Mouse (Mus musculus): ENCODE results near the gene Clk2.

The Clk2 gene

GRCm38 (mm10) chr3:89164506-89165267, at the start of gene Clk2:
TSS of gene Clk2 (plus strand) at chr3:89164795.
- in situ Hi-C loops (cut with MboI; ENCODE audit: low pct_unique_long_range_greater_than_20kb in 1 of 2, low sequenced_read_pairs in 2 of 2, unreplicated experiment in 1 of 2) = no loop called here

DNA sequence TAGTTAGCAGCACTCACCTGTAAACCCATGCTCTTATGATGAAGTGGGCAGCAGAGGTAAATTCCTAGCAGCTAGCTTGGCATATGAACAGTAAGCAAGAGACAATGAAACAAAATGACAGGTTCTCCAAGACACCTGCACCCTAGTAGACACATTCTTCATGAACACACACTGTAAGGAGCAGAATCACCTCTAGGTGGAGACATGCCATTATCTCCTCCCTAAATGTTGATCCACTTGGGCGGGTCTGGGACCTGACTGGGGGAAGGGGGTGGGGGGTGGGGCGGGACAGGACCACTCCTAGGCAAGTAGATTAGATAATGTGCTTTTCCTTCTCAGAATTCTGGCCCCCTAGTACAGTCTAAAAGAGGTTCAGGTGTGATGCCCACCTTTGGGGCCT, 49.1 kb upstream of the Clk2 start:
- in situ Hi-C loops (cut with MboI; ENCODE audit: low pct_unique_long_range_greater_than_20kb in 1 of 2, low sequenced_read_pairs in 2 of 2, unreplicated experiment in 1 of 2) = no loop called here

GRCm38 (mm10) chr3:89123313-89123712, 41.3 kb upstream of the Clk2 start:
- in situ Hi-C loops (cut with MboI; ENCODE audit: low pct_unique_long_range_greater_than_20kb in 1 of 2, low sequenced_read_pairs in 2 of 2, unreplicated experiment in 1 of 2) = no loop called here

GRCm38 (mm10) chr3:89124241-89124640, 40.4 kb upstream of the Clk2 start:
- in situ Hi-C loops (cut with MboI; ENCODE audit: low pct_unique_long_range_greater_than_20kb in 1 of 2, low sequenced_read_pairs in 2 of 2, unreplicated experiment in 1 of 2) = no loop called here

GRCm38 (mm10) chr3:89125981-89126380, 38.6 kb upstream of the Clk2 start:
- in situ Hi-C loops (cut with MboI; ENCODE audit: low pct_unique_long_range_greater_than_20kb in 1 of 2, low sequenced_read_pairs in 2 of 2, unreplicated experiment in 1 of 2) = no loop called here

DNA sequence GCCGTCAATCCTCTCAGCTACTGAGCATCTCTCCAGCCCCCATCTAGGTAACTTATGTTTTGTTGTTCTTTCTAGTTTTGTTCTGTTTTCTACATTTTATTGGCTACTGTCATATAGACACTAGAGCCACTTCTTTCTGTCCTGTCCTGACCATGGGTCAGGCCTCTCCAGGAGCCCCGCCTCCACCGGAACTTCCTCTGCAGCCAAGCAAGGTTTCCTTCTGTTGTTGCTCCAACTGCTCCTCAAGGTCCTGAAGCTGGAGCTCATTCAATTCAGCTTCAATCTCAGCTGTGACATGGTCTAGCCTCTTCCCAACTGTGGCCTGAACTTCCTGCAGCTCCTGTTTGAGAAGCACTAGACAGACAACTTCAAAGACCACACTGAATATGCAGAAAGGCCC, 34.7 kb upstream of the Clk2 start:
- in situ Hi-C loops (cut with MboI; ENCODE audit: low pct_unique_long_range_greater_than_20kb in 1 of 2, low sequenced_read_pairs in 2 of 2, unreplicated experiment in 1 of 2) = no loop called here

- in situ Hi-C loops (cut with MboI; ENCODE audit: low pct_unique_long_range_greater_than_20kb in 1 of 2, low sequenced_read_pairs in 2 of 2, unreplicated experiment in 1 of 2) = no loop called here
Measured at GRCm38 (mm10) chr3:89131816-89132215, 32.8 kb upstream of the Clk2 start.

DNA sequence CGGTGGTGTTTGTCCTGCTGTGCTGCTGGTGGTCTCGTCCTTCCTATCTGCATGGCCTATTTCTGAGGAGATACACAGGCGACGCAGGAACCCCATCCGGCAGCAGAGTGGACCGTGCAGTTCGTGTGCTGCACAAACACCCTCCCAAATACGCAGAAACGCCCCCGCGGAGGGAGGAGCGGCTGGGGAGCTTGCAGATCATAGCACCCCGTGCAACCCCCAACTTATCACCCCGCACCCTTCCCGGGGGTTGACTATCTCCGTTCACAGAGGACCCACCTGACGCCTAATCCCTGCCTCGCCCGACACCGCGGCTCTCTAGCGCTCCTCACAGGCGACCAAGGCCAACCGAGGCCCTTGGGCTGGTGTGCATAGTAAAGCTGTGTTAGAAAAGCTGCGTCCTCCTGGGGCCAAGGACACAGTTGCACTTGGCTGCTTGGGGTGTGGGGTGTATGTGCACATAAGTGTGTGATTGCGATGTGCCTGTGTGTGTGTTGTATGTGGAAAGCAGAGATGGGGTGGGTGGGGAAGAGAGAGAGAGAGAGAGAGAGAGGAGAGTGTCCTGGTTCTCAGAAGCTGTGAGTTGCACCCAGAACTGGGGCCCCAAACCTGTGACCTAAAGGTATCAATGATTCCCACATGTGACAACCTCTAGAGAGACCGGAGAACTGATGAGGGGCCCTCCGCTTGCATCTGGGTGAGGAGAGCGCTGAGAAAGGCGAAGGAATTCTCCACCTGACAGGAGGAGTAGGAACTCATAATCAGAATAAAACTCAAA, 32.1 kb upstream of the Clk2 start:
- in situ Hi-C loops (cut with MboI; ENCODE audit: low pct_unique_long_range_greater_than_20kb in 1 of 2, low sequenced_read_pairs in 2 of 2, unreplicated experiment in 1 of 2) = no loop called here

DNA sequence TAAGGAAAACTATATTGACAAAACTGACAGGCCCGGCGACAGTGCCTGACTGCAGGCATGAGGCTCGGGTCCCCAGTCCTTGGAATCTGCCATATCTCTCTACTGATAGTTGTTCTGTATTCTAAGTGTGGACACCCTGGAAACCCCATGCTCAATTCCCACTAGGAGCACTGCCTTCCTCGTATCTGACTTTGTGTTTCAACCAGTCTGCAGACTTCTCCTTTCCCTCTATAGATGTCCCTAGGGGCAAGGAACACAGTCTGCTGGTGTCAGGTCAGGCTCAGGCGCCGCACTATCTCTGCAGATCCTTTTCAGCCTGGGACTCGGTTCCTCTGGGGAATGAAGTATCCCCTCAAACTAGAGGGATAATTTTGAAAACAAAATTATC, 31.5 kb upstream of the Clk2 start:
- in situ Hi-C loops (cut with MboI; ENCODE audit: low pct_unique_long_range_greater_than_20kb in 1 of 2, low sequenced_read_pairs in 2 of 2, unreplicated experiment in 1 of 2) = no loop called here

- in situ Hi-C loops (cut with MboI; ENCODE audit: low pct_unique_long_range_greater_than_20kb in 1 of 2, low sequenced_read_pairs in 2 of 2, unreplicated experiment in 1 of 2) = no loop called here
Measured at GRCm38 (mm10) chr3:89133752-89134151, 30.8 kb upstream of the Clk2 start.

DNA sequence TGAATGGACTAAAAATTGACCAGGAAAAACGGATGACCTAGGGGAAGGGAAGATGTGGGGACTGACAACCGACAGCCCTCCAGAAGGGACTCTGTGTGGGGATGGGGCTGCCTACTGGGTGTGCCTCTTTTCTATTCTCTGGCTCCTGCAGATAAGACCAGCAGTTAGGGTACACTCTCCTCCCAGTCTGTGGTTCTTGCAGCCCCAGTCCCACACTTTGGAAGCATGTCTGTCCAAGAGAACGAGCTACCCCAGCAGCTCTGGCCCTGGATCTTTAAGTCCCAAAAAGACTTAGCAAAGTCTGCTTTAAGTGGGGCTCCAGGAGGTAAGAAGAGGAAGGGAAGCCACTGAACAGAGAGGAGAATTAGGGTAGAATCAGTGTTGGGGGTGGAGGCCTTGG, 28.6 kb upstream of the Clk2 start, which contains the start of gene Pklr:
Gene Pklr, plus strand, starts transcription at position 185 of the 400 bp plus-strand sequence.
- in situ Hi-C loops (cut with MboI; ENCODE audit: low pct_unique_long_range_greater_than_20kb in 1 of 2, low sequenced_read_pairs in 2 of 2, unreplicated experiment in 1 of 2) = no loop called here

- in situ Hi-C loops (cut with MboI; ENCODE audit: low pct_unique_long_range_greater_than_20kb in 1 of 2, low sequenced_read_pairs in 2 of 2, unreplicated experiment in 1 of 2) = no loop called here
Measured at GRCm38 (mm10) chr3:89136365-89136764, 28.2 kb upstream of the Clk2 start.

DNA sequence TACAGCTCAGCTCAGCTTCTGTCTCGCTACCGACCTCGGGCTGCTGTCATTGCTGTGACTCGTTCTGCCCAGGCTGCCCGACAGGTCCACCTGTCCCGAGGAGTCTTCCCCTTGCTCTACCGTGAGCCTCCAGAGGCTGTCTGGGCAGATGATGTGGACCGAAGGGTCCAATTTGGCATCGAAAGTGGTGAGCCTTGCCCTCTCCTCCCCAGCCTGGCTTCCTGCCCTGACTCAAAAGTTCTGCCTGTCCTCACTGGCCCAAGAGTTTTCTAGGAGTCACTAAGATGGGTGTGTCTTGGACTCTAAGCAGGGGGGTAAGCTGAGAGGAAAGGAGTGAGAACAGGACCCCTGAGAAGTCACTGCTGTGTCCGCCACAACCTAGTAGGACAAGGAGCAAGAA, 19.8 kb upstream of the Clk2 start:
- in situ Hi-C loops (cut with MboI; ENCODE audit: low pct_unique_long_range_greater_than_20kb in 1 of 2, low sequenced_read_pairs in 2 of 2, unreplicated experiment in 1 of 2) = no loop called here

- in situ Hi-C loops (cut with MboI; ENCODE audit: low pct_unique_long_range_greater_than_20kb in 1 of 2, low sequenced_read_pairs in 2 of 2, unreplicated experiment in 1 of 2) = no loop called here
Measured at GRCm38 (mm10) chr3:89145566-89145965, 19.0 kb upstream of the Clk2 start.

GRCm38 (mm10) chr3:89147101-89147978, 17.3 kb upstream of the Clk2 start:
- in situ Hi-C loops (cut with MboI; ENCODE audit: low pct_unique_long_range_greater_than_20kb in 1 of 2, low sequenced_read_pairs in 2 of 2, unreplicated experiment in 1 of 2) = no loop called here

DNA sequence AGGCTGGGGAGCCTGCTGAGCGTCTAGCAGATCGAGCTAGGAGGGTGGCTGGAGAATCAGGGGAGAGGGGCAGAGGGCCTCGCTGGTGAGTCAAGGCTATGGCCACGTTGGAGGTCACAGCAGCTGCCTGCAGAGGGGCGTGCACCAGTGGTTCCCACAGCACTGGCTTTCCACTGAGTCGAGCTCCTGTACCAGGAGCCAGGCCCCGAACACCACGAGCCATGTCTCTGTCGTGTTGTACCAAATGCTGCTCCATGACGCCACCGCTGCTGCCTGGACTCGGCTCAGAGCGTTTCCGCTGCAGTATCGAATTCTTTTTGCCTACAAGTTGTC, 16.6 kb upstream of the Clk2 start:
- in situ Hi-C loops (cut with MboI; ENCODE audit: low pct_unique_long_range_greater_than_20kb in 1 of 2, low sequenced_read_pairs in 2 of 2, unreplicated experiment in 1 of 2) = no loop called here

- in situ Hi-C loops (cut with MboI; ENCODE audit: low pct_unique_long_range_greater_than_20kb in 1 of 2, low sequenced_read_pairs in 2 of 2, unreplicated experiment in 1 of 2) = no loop called here
Measured at GRCm38 (mm10) chr3:89148567-89148966, 16.0 kb upstream of the Clk2 start.

- in situ Hi-C loops (cut with MboI; ENCODE audit: low pct_unique_long_range_greater_than_20kb in 1 of 2, low sequenced_read_pairs in 2 of 2, unreplicated experiment in 1 of 2) = no loop called here
Measured at GRCm38 (mm10) chr3:89152084-89152835, 12.3 kb upstream of the Clk2 start.

Data from mouse embryonic stem cell (cell line).